Mouse (Mus musculus): Measurements from ENCODE around the gene Tuba1c. TPM values are rescaled to one million over a fixed set of nuclear protein-coding genes. Genes with fewer than 3 reads are reported as not detected.
"Not testable (repeated sequence)": the region's sequence is repeated elsewhere in the genome, so short reads cannot be mapped to it uniquely, and the experiment has no call there.

Tuba1c gene
- total and polyA plus RNA-seq, 2 experiments: 60.9 to 281 TPM

GRCm38 (mm10) chr15:99039996-99040919 lies 10.6 kb downstream of the Tuba1c start:
- Histone ChIP-seq H3K27ac (replicated peaks; ENCODE audit: insufficient read depth, low read depth, low read length) (no peak overlapping the region), H3K4me3 (ENCODE audit: insufficient read depth, low read depth, low read length) (no peak overlapping the region), H3K79me2 (ENCODE audit: control insufficient read depth, insufficient read depth, low read length) (no peaks in the 10 kb centered on the region), H3K4me1 (ENCODE audit: control insufficient read depth, insufficient read depth, low read length) (peaks cover 39% of the 10 kb centered on the region), H3K36me3 (ENCODE audit: control insufficient read depth, insufficient read depth, low read length) (peaks cover 5% of the 10 kb centered on the region; the same call in 1 of the 2 replicates), H3K9ac (ENCODE audit: low read depth, low read length) (no peak overlapping the region), H3K27me3 (ENCODE audit: control insufficient read depth, insufficient read depth, low read length) (no peaks in the 10 kb centered on the region)
- no peak for DNase-seq (ENCODE audit: extremely low read depth, low read depth, low spot score)
- WGBS: 77% methylated on average over 26 of the region's 26 CpGs
- TF ChIP-seq POLR2A (IDR thresholded peaks at IDR 0.05; ENCODE audit: extremely low read depth, insufficient read depth, low read length) (no peak), CTCF (IDR thresholded peaks at IDR 0.05; ENCODE audit: low read depth, low read length) (peak; percentile 29)

DNA sequence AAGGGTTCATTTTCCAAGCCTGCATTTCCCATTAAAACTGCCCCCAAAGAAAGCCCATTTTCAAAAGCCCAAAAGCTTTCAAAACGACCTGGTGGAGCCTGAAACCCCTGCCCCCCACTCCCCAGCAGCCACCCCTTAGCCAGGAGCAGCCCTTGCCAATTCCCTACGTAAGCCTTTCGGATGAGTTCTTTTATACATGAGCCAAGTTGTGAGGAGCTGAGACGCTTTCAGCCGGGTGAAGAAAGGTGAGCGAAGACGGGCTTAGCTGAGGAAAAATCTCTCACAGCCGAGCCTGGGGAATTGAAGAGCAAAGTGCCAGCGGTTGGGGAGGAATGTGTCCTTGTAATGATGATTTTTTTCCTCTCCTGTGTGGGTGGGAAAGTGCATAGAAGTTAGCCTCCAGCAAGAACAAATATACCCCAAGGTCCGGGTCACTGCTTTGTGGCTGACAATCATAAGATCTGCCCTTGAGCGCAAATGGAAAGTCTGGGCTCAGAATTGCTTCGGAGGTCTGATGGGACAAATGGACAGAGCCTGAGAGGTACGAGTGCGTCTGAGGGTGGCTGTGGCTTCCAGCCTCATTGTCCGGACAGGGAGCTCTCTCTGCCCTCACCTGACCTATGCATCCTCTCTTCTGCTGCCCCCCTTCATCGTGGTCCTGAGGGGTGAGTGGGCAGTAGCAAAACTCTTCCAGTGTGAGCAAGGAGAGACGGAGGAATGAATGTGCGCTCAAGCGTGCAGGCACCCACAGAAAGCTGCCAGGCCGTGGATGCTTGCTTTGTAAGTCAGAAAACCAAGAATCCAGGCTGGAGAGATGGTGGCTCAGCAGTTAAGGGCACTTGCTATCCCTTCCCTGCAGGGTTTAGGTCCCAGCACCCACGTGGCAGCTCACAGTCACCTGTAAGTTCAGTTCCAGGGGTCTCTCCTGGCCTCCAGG lies 11.5 kb downstream of the Tuba1c start:
- peak; percentile 49 for DNase-seq (ENCODE audit: extremely low read depth, low read depth, low spot score)
- peak overlapping the region; percentile 19; the same call in 1 of the 2 replicates for H3K9ac ChIP-seq (ENCODE audit: low read depth, low read length)
- TF ChIP-seq POLR2A (IDR thresholded peaks at IDR 0.05; ENCODE audit: extremely low read depth, insufficient read depth, low read length) (no peak), CTCF (IDR thresholded peaks at IDR 0.05; ENCODE audit: low read depth, low read length) (no peak)

DNA sequence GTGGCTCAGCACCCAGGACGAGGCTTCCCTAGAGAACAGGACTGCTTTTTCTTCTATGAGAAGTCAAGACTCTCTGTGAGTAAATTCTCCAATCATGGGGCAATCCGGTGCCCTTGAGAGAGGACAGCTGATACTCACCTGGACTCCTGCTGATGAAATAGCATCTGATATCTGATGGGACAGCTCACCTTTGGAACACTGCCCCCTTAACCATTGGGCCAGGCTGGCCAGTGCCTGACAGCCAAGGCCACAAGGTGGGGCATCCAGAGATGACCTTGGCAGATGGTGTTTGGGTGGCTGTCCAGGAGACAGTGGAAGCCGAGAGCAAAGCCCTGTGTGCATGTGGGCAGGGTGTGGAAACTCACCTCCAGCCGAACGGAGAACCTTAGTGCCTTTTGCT lies 12.6 kb downstream of the Tuba1c start:
- H3K27ac ChIP-seq (replicated peaks; ENCODE audit: insufficient read depth, low read depth, low read length): peak overlapping the region; percentile 43
- no peaks in the 10 kb centered on the region for H3K27me3 ChIP-seq (ENCODE audit: control insufficient read depth, insufficient read depth, low read length)
- no peak overlapping the region for H3K4me3 ChIP-seq (ENCODE audit: insufficient read depth, low read depth, low read length)
- WGBS: 27% methylated on average over 5 of the region's 5 CpGs
- peak; percentile 98 for DNase-seq (ENCODE audit: extremely low read depth, low read depth, low spot score)
- no peaks in the 10 kb centered on the region for H3K79me2 ChIP-seq (ENCODE audit: control insufficient read depth, insufficient read depth, low read length)
- peaks cover 35% of the 10 kb centered on the region for H3K4me1 ChIP-seq (ENCODE audit: control insufficient read depth, insufficient read depth, low read length)
- H3K36me3 ChIP-seq (ENCODE audit: control insufficient read depth, insufficient read depth, low read length): no peaks in the 10 kb centered on the region; the same call in 1 of the 2 replicates
- TF ChIP-seq CTCF (IDR thresholded peaks at IDR 0.05; ENCODE audit: low read depth, low read length): no peak
- TF ChIP-seq POLR2A (IDR thresholded peaks at IDR 0.05; ENCODE audit: extremely low read depth, insufficient read depth, low read length): no peak
- H3K9ac ChIP-seq (ENCODE audit: low read depth, low read length): no peak overlapping the region

More for the DNA sequence above, 11.5 kb downstream of the Tuba1c start:
- Histone ChIP-seq H3K79me2 (ENCODE audit: control insufficient read depth, insufficient read depth, low read length) (no peaks in the 10 kb centered on the region), H3K27me3 (ENCODE audit: control insufficient read depth, insufficient read depth, low read length) (no peaks in the 10 kb centered on the region), H3K4me3 (ENCODE audit: insufficient read depth, low read depth, low read length) (no peak overlapping the region), H3K36me3 (ENCODE audit: control insufficient read depth, insufficient read depth, low read length) (peaks cover 2% of the 10 kb centered on the region; the same call in 1 of the 2 replicates), H3K4me1 (ENCODE audit: control insufficient read depth, insufficient read depth, low read length) (peaks cover 37% of the 10 kb centered on the region), H3K27ac (replicated peaks; ENCODE audit: insufficient read depth, low read depth, low read length) (no peak overlapping the region)
- WGBS: 26% methylated on average over 21 of the region's 21 CpGs

DNA sequence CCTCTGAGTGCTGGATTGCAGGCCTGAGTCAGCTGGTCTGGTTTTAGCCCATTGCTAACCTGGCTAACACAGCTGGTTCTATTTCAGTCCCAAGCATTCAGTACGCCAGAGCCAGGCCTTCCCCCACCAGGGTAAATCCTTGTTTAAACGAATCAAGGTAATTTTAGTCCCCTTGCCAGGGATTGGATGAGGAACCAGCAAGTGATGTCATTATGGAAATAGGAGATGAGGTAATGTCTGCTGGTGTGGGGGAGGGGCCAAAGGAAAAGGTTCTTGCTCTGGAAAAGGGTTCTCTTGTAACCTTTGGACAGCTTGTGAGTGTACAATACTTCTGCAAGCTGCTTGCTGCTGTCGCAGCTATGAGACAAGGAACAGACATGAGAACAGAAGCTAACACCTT lies 15.2 kb downstream of the Tuba1c start:
- Histone ChIP-seq H3K79me2 (ENCODE audit: control insufficient read depth, insufficient read depth, low read length) (no peaks in the 10 kb centered on the region), H3K4me3 (ENCODE audit: insufficient read depth, low read depth, low read length) (no peak overlapping the region), H3K27me3 (ENCODE audit: control insufficient read depth, insufficient read depth, low read length) (no peaks in the 10 kb centered on the region), H3K36me3 (ENCODE audit: control insufficient read depth, insufficient read depth, low read length) (no peaks in the 10 kb centered on the region), H3K4me1 (ENCODE audit: control insufficient read depth, insufficient read depth, low read length) (peaks cover 35% of the 10 kb centered on the region), H3K9ac (ENCODE audit: low read depth, low read length) (no peak overlapping the region), H3K27ac (replicated peaks; ENCODE audit: insufficient read depth, low read depth, low read length) (peak overlapping the region; percentile 11)
- no peak for TF ChIP-seq CTCF (IDR thresholded peaks at IDR 0.05; ENCODE audit: low read depth, low read length)
- no peak for TF ChIP-seq POLR2A (IDR thresholded peaks at IDR 0.05; ENCODE audit: extremely low read depth, insufficient read depth, low read length)
- WGBS: 15% methylated on average over 3 of the region's 3 CpGs
- peak; percentile 89 for DNase-seq (ENCODE audit: extremely low read depth, low read depth, low spot score)

- H3K79me2 ChIP-seq (ENCODE audit: control insufficient read depth, insufficient read depth, low read length); H3K27ac ChIP-seq (replicated peaks; ENCODE audit: insufficient read depth, low read depth, low read length); H3K27me3 ChIP-seq (ENCODE audit: control insufficient read depth, insufficient read depth, low read length); H3K36me3 ChIP-seq (ENCODE audit: control insufficient read depth, insufficient read depth, low read length); H3K4me3 ChIP-seq (ENCODE audit: insufficient read depth, low read depth, low read length); DNase-seq (ENCODE audit: extremely low read depth, low read depth, low spot score); H3K9ac ChIP-seq (ENCODE audit: low read depth, low read length): not testable (repeated sequence)
- WGBS: 70% methylated on average over 6 of the region's 6 CpGs
- H3K4me1 ChIP-seq (ENCODE audit: control insufficient read depth, insufficient read depth, low read length): peaks cover 33% of the 10 kb centered on the region
These were observed 16.0 kb downstream of the Tuba1c start for GRCm38 (mm10) chr15:99045734-99046133.
